Mouse (Mus musculus) MEL (cell line): ENCODE results near the gene Nfrkb.

Experiments used
- ELF1 ChIP-seq: IDR thresholded peaks from 2 replicates; pipeline ENCODE4 v1.6.1; 2014; ENCODE audit warnings: low read depth, mild to moderate bottlenecking, inconsistent platforms, low read length, improper control_type of control experiment, moderate library complexity
- POLR2A ChIP-seq, 2 experiments: IDR thresholded peaks; 2 replicates each; pipeline ENCODE4 v1.6.1; 2011 to 2012; ENCODE audit warnings: low read length in 2 of 2, mild to moderate bottlenecking in 2 of 2, control low read depth in 1 of 2, improper control_type of control experiment in 1 of 2, low read depth in 1 of 2, moderate library complexity in 1 of 2; ENCODE audit not compliant: control insufficient read depth in 1 of 2, insufficient read depth in 1 of 2, poor library complexity in 1 of 2
- ZNF384 ChIP-seq: IDR thresholded peaks from 2 replicates; pipeline ENCODE4 v1.6.1; 2012; ENCODE audit warnings: low read depth, mild to moderate bottlenecking, inconsistent platforms, low read length, improper control_type of control experiment

DNA sequence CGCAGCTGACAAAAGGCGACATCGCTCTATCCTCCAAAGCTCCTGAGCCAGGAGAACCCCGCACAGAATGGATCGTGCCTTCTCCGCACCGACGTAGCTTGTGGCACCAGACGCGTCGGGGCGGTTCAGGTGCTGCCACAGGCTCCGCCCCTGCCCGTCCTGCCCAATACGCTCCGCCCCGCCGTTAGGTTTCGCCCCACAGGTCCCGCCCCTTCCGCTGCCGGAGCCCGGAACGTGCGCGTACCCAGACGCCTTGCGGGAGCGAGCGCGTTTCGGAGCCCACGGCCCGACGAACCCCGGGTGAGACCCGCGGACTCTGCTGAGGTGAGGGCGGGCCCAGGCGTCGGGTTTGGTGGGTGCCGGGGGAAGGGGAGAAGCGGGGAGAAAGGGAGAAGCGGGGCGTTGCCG is at the start of gene Nfrkb:
- no peak for TF ChIP-seq ZNF384
- TF ChIP-seq ELF1: 0 out of 2 replicates have a peak, but pooled peaks have one; percentile 47
- TF ChIP-seq POLR2A (IDR thresholded peaks at IDR 0.05; ENCODE audit: control insufficient read depth in 1 of 2, insufficient read depth in 1 of 2, low read depth in 1 of 2, low read length in 2 of 2, poor library complexity in 1 of 2): peak; percentile 85 to 92; a peak in 3 of 4 replicates
